Mouse (Mus musculus): ENCODE measurements at regions not wholly inside any gene's neighbourhood (a gene's known extent, or its start where the extent isn't known, plus 50 kb on each side); places are given as distances from the start of the nearest gene placed in this dataset.

DNA sequence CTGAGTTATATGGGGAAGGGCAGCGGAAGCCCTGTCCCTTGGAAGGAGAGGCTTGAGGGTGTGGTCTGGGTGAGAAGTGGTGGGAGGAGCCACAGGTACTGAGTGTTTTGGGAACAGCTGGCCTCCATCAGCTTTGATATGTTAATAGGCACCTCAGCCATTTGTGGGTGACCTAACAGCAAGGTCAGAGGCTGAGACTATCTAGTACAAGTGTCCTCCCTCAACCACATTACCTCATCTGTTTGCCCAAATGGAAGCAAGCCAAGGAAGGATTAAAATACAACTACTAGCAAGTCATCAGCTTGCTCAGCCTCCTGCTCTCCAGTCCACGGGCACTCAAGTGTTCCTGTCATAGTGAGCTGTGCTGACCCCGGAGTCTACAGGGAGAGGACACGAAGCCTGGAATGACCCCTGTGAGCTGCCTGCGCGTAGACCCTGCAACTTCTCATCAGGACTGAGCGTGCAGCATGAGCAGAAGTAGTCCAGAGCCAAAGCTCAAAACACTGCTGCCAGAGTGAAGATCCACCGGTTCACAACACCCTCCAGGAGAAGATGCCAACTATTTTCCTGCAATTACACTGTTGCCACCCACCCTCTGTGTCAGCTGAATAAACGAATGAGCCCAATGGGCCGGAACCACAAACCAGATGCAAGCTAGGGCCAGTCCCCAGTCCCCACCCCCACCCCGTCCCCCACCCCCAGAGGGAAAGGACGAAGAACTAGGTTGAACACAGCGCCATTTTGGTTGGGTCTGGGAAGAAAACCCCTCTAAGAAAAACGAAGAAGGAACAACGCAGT, 239.6 kb downstream of the Qk start:
- peak; percentile 71 for DNase-seq (ENCODE audit: low read depth, low spot score)

DNA sequence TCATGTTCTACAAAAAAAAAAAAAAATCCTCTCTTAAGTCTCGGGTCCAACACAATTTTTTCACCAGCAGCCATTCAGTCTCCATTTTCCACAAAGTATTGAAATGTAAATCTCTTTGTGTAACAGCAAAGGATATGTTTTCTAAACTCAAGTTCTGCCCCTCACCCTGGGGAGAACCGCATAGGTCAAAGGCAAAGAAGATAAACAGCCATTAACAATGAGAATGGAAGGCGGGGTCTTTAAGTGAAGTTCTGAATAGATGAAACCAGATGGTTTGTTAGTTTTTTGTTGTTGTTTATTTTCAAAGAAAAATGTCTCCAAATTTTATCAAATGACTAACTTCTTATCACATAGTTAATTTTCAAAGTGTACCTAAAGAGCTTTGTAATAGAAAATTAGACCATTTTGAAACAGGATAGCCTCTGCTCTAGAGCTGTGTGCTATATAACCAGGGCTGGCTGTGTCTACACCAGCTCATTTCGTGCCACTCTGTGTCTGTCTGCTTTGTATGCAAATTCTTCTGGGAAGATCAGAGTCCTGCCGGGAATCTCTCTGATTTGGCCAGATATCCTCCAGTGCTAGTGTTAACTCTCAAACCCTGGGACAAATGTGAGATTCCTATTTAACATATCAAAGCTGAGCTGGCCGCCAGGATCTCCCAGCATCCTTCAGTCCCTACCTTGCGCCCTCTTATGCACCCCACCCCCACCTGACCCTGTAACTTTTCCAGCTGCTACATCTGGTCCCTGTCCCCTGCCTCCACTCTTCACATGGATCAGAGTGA, 240.9 kb downstream of the Qk start:
- DNase-seq (ENCODE audit: low read depth, low spot score): no peak

DNA sequence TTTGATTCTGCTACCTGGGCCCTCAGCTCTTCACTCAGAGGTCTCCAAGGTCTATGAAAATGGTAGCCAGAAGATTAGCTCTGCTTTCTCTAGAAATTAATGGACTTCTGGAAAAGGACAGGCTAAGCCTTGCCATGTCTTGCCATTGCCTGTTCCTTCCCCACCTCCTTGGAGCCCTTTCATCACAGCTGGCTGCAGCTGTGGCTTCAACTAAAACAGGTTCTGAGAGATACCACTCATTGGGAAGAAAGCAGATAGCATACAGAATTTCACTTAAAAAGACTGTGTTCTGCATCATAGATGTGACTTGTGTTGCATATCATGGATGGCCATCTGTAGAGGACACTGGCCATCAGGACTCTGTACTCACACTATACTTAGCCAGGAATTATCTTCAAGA, 246.4 kb downstream of the Qk start:
- no peak for DNase-seq (ENCODE audit: low read depth, low spot score)

DNA sequence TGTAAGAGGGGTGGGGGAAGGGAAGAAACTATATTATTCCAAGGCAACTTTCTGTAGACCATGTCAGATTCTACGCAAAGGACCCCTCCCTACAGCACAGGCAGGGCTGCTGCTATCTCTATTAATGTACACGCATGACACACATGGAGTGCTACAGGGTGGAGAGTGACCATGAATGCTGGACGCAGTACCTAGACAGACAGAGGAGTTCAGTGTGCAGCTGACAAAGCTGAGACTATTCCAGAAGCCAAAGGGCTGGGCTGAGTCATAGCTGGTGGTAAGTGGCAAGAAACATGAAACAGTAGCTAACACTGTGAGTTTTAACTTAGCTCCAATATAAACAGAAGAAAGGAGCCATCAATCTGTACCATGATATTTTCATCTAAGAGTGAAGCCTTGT, 250.4 kb downstream of the Qk start:
- no peak for DNase-seq (ENCODE audit: low read depth, low spot score)

DNA sequence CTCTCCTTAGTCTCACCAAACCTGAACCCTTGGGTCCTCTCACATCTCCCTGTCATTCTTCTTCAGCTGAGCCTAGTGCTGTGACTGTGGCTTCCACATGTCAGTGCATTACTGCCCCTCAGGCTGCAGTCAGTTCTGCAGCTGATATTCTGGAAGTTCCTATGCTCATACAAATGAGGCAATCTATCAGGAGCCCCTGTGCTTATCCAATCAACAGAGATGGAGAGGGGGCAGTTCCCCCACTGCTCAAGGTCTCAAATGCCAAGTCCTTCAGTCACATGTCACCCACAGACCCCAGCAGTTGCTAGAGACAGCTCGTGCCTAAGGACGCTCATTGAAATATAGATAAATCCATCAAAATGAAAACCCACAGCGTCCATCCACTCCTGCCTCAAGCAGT, 254.5 kb downstream of the Qk start:
- no peak for DNase-seq (ENCODE audit: low read depth, low spot score)

DNA sequence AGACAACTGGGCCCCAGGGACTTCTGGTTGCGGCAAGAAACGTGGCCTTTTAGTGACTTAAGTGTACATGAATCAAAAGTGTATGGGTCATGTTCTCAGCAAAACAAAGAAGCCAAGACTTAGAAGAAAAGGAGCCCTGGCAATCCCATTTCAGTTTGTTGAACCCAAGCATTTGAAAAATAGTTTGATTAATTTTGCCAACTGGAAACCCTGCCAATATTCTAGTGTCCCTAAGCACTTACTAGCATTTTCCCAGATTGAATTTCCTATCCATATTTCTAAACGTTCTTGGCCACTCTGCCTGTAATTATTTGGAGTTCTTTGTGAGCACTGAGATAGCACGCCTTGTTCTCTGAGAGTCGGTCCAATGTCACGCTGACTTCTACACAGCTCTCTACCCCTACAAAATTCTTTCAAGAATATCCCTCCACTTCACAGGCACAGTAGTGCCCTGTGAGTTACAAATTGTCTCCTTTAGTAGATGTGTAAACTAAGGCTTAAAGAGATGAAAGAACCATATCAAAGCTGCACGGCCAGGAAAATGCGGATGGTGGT, 257.0 kb downstream of the Qk start:
- DNase-seq (ENCODE audit: low read depth, low spot score): peak; percentile 70

DNA sequence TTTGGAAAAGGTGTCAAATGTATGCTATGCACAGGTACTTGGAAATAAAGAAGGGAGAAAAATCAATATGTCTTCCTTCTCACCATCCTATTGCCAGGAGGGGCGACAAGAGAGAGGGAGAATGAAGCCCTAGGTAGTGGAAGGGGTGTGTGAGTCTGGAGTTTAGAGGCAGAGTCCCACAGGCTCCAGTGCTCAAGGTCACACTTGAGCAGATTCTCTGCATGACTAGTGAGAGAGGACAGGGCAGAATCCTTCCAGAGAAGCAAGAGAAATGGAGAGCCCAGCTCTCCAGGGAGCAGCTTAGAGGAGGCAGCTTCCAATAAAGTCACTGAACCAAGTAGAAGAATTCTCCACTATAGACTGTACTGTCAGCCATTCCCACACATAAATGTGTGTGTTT, 261.9 kb downstream of the Qk start:
- no peak for DNase-seq (ENCODE audit: low read depth, low spot score)

DNA sequence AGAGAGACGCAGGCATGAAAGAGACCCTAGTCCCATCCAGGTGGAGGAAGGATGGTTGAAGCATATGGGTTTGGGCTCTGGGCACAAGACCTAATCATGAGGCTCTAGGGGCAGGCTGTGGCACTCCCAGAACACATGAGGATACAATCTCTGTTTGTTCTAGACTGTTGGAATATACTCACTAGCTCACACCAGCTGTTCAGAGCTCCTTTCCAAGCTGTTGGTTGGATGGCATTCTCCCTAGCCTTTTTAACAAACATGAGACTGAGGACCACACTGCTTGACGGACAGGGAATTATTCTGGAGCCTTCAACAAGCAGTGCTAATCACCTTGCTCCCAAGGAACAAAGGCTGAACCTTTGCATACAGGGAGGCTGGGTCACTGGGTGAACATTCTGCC, 263.6 kb downstream of the Qk start:
- no peak for DNase-seq (ENCODE audit: low read depth, low spot score)

DNA sequence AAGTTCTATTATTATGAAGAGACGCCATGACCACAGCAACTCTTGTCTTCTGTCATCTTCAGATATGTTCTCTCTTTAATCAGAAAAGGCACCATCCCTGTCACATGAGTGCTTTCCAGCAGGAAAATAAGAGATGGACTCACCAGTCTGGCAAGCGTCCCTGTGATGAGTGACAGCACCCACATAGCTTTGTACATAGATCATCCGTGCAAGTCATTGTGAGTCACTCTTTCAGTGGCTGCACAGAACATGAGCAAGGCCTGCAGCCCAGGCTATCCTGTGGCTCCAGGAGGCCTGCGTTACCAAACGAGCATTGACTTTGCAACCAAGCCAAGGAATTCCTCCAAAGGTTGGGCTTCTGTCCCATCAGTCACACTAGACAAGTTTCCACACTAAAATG, 265.3 kb downstream of the Qk start:
- peak; percentile 65 for DNase-seq (ENCODE audit: low read depth, low spot score)

DNA sequence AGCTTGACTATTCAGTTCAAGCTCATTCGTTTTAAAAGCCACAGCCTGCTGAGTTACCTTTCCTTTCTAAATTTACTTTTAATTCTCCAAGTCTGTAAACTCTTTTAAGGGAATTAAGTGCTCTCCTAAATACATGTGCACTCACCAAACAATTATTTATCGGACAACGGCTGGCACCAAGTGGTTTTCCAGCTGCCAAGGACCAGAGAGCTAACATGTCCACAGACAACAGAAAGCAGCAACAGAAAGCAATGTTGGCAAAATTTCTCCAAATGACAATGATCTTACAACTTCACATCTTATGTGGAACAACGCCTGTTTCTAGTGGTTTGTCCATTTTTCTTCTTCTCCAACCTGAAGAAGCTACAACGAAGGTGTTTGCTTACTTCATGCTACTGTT, 275.3 kb downstream of the Qk start:
- no peak for DNase-seq (ENCODE audit: low read depth, low spot score)

DNA sequence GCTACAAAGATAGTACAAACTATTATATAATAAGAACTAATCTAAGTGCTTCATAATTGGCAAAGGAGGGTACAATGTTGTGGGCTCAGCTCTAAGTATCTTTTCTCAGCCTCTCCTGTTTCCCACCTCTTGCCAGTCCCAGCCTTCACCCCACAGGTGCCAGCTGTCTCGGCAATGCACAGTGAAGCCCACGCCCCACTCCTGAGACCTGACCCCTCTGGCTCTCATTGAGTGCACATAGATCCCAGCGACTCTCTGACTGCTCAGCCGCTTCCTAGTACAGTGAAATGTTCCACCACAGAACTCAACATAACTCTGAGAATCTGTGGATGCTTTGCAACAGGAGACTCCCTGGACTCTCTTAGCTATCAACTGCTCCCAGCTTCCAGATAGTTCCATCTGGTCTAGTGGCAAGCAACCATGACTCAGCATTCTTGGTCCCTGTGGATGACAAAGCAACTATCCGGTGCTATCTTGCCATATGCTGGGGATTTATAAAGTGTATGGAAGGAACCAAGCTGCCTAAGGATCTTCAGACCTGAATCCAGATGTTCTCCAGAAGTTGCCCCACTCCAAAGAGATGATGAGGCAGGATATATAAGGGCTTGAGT, 277.5 kb downstream of the Qk start:
- DNase-seq (ENCODE audit: low read depth, low spot score): no peak

DNA sequence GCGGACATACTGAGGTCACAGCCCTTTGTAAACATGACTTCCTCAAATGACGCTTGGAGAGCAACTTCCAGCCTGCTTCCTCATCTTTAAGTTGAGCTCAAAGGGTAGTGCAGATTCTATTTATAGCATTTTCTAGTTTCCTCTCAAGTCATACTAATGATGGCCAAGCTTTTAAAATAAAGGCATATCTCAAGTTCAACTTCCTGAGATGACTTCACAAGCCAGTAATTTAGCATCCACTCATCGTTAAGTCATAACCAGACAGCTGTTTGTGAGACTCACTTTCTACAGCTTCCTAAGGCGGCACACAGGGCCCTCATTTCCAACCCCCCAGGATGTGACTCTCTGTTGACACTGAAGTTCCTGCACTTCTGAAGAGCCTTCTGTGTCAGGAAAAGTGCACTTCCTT, 278.7 kb downstream of the Qk start:
- peak; percentile 27 for DNase-seq (ENCODE audit: low read depth, low spot score)

DNA sequence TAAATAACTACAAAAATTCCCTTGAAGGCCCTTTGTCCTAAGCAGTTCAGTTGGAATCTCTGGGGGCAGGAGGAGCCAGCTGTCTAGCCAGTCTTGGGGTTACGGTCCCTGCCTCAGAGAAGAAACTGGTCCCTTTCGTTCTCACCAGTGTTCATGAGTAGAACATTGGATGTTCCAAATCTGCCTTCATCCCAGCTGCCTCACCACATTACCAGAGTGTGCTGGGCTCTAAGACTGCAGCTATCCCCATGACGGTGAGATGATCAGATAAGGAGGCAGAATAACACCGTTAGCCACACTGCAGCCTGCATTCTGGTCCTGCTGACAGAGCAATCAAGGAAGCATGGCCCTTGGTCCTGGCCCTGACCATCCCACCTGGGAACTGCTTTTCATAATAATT, 279.3 kb downstream of the Qk start:
- DNase-seq (ENCODE audit: low read depth, low spot score): no peak

DNA sequence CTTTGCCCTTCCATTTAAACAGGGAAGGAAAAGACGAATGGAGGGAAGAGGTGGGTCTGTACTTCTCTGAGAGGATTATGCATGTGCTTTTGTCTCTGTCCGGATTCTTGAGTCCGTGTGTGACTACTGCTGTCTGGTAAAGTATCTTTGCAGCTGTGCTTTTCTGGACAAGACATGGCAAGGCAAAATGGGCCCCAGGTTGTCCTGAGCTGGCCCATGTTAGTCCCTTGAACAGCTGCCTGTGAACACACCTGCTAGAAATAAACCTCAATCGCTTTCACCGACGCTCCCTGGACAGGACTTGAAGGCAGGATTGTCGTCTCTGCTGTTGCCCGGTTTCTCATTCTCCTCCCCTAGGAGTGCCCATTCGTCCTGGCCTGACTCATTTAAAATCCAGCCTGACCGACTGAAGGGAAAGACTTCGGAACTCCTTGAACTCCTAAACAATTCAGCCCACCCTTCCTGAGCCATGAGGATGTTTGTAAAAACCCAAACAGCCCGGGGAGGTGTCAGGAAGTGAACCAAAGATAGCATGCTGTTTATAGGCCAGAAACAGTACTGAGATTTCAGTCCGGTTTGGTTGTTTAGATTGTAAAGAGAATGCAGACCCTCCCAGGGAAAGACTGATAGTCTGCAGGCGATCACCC, 281.7 kb downstream of the Qk start:
- peak; percentile 26 for DNase-seq (ENCODE audit: low read depth, low spot score)

DNA sequence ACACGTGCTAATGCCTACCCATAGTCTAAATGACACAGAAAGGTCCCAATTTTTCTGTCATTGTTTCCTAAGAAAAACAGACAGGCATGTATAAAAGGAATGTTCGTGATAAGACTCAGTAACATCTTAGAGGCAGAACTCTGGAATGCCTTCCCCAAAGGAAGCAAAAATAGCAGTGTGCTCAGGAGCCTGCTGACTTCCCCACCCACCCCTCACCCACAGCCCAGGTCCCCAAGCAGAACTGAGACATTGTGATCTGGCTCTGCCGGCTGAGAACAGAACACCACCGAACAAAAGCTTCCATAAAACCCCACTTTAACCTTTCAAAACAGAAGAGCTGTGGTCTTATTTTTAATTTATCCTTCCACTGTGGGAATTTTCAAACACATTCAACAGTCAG, 286.1 kb downstream of the Qk start:
- DNase-seq (ENCODE audit: low read depth, low spot score): no peak

DNA sequence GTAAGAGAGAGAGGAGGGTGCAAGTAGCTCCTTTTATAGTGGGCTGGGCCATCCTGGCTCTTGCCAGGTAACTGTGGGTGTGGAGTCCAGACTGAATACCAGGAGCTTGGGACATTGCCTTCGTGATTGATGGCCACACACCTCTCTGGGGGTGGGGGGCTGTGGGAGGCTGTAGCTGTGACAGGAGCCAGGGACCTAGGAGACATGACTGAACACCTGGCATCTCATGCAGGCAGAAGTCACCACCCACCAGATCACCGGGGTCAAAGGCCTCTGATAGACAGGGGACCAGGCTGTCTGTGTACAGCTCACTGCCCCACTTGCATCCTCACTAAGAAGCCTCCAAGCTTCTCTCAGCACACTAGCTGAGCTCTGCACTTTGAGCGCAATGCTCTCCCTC, 288.6 kb downstream of the Qk start:
- DNase-seq (ENCODE audit: low read depth, low spot score): no peak

DNA sequence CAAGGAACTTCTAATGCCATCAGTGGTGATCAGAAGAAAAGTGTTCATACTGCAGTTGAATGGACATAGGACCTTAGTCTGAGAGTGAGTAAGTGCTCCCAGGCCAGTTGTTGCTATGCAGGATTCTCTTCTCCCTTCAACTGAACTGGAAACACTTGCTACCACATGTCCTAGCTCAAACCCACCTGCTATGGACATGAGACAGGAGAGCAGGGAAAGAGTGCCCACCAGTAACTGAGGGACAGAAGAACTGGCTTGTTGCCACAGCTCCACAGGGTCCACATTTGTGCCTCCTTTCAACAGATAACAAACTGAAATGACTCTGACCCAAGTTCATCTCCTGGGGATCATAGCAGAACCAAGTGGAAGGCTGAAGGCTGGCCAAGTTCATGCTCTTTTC, 292.9 kb downstream of the Qk start:
- DNase-seq (ENCODE audit: low read depth, low spot score): no peak

DNA sequence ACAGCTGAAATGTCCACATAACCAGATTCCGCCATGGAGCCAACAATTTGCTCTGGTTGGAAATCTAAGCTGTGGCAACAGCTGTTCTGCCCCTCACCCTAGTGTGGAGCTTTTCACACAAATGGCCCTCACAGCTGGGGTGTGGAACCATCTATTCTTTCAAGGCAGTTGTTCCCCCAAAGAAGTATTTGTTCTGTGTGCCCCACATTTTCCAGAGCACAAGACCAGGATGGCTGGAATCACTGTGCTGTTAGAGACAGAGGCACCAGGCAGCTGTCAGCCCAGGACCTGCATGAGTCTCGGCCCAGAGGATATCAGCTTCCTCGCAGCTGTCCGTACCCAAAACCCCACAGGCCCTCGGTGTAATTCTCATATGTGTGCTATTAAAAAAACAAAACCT, 294.4 kb downstream of the Qk start:
- DNase-seq (ENCODE audit: low read depth, low spot score): peak; percentile 20

DNA sequence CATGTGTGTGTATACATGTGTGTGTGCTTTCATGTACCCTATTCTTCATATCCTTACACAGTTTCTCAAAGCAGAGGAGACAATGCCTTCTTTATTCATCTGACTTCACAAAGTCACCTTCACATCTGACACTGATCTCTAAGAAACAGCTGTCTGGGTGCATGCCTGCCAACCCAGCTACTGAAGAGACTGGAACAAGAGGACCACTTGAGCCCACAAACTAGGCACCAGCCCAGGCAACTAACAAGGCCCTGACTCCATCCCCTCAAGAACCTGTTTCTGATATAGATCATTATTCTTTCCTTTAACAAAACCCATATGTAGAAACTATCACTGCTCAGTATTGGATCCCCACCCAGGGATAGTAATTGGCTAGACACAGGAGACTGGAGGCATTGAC, 295.3 kb downstream of the Qk start:
- no peak for DNase-seq (ENCODE audit: low read depth, low spot score)

DNA sequence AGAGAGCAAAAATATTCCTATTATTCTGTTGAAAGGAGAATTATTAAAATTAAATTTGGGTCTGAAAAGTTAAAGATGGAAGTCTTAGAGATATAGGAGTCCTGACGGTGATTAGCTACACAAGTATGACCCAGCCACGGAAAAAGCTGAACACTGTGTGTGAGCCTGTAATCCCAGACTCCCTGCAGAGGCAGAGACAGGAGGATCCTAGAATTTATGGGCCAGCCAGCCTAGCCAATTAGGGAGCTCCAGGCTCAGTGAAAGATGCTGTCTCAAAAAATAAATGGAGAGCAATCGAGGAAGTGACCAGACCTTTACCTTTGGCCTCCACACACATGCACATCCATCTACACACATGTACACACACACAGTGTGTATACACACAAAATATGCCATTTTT, 307.5 kb downstream of the Qk start:
- DNase-seq (ENCODE audit: low read depth, low spot score): no peak

DNA sequence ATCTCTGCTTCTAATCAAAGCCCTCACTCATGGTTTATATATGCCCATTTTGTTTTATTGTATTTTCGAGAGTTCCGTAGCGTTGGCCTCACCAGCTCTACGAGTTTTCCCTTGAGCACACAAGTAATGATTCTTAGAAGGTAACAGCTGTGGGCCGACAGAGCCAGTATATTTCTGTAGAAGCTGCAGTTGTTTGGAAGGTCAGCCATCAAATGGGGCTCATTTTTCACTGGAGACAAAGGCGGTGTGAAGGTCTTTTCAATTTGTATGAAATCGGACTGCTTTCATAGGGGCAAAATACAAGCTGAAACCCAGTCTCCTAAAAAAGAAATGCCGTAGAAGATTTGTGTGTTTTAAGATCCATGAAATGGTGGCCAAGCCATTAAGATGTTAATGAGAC, 307.9 kb downstream of the Qk start:
- no peak for DNase-seq (ENCODE audit: low read depth, low spot score)

DNA sequence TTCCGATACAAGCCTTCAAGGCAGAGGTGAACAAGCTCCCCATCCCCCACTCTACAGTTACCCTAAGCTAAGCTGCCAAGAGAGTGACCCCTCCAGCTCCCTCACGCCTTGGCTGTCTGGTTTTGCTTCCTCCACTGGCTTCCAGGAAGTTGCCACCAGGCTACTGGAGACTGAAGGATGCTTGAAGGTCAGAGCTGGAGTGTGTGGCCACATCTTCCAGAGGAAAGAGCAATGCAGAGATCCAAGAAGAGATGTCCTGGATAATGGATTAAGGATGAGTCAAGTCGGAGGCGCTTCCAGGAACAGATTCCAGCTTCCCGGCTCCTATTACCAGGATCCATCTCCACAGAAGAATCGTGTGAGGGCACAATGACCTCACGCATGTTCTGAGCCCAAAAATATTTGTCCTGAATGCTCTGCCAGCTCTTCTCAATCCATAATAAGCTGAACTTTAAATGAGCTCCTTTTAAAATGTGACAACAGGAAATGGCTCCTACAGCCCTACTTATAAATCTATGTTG, 318.5 kb downstream of the Qk start:
- peak; percentile 76 for DNase-seq (ENCODE audit: low read depth, low spot score)

Measured in skeletal muscle tissue, adult 2 months (tissue).